Mouse (Mus musculus) midbrain, embryonic 11.5 days (tissue): ENCODE data around the gene Pcbp2. TPM values are rescaled to one million over a fixed set of nuclear protein-coding genes. Genes with fewer than 3 reads are reported as not detected.
A peak's percentile ranks its signal among the peaks of the same experiment; 100 is the strongest.

Experiments used
- ATAC-seq: fragments of 200-750 bp; cut with Nextera tagmentation; 2 replicates; pipeline ENCODE4 v1.8.0; 2017; ENCODE audit warnings: moderate TSS enrichment, moderate library complexity; ENCODE audit not compliant: low FRiP score
- DNase-seq: peaks from one replicate; pipeline ENCODE4 v3.0.0; 2015; ENCODE audit warnings: low spot score; ENCODE audit errors: missing footprints
- H3K27ac ChIP-seq: fragments of 300-500 bp; sonication (generic); 2 replicates; pipeline ENCODE4 v1.5.1; 2014; ENCODE audit warnings: low read depth, low read length
- H3K27me3 ChIP-seq: fragments of 300-500 bp; sonication (generic); 2 replicates; pipeline ENCODE4 v1.6.1; 2014; ENCODE audit warnings: mild to moderate bottlenecking, low read length, moderate library complexity, mixed read lengths; ENCODE audit not compliant: control insufficient read depth, insufficient read depth
- H3K36me3 ChIP-seq: fragments of 300-500 bp; sonication (generic); 2 replicates; pipeline ENCODE4 v1.6.1; 2014; ENCODE audit warnings: mild to moderate bottlenecking, low read length, moderate library complexity, mixed read lengths; ENCODE audit not compliant: control insufficient read depth, insufficient read depth
- H3K4me1 ChIP-seq: fragments of 300-500 bp; sonication (generic); 2 replicates; pipeline ENCODE4 v1.6.1; 2014; ENCODE audit warnings: low read length; ENCODE audit not compliant: control insufficient read depth, insufficient read depth
- H3K4me2 ChIP-seq: fragments of 300-500 bp; sonication (generic); 2 replicates; pipeline ENCODE4 v1.6.1; 2014; ENCODE audit warnings: mild to moderate bottlenecking, moderate library complexity
- H3K4me3 ChIP-seq: fragments of 300-500 bp; sonication (generic); 2 replicates; pipeline ENCODE4 v1.5.1; 2014; ENCODE audit warnings: low read depth, low read length
- H3K9ac ChIP-seq: fragments of 300-500 bp; sonication (generic); 2 replicates; pipeline ENCODE4 v1.6.1; 2014; ENCODE audit warnings: low read length
- H3K9me3 ChIP-seq: fragments of 300-500 bp; sonication (generic); 2 replicates; pipeline ENCODE4 v1.6.1; 2016; ENCODE audit warnings: low read length; ENCODE audit not compliant: control insufficient read depth
- WGBS: fragments of 180-500 bp; shearing (Covaris S2); extraction: QIAGEN DNeasy Blood & Tissue Kit; methylation state at CpG from one replicate; pipeline ENCODE4 v1.1.7; 2014; 5-methylcytosine and 5-hydroxymethylcytosine counted together
- polyA plus RNA-seq: library from polyadenylated mRNA; unstranded; fragments of >200 nt; fragmentation: Nextera tagmentation; extraction: Ambion mirVana; gene quantifications from 2 replicates; pipeline ENCODE4 v1.2.1, GENCODE M21; 2014

The Pcbp2 gene
- polyA plus RNA-seq, 1 experiment from 2014 or later = 255 TPM

- Histone ChIP-seq H3K9ac (no peak overlapping the region), H3K4me2 (peak overlapping the region; percentile 52), H3K27me3 (no peaks in the 10 kb centered on the region), H3K36me3 (no peaks in the 10 kb centered on the region), H3K9me3 (no peaks in the 10 kb centered on the region), H3K4me1 (peaks cover 6% of the 10 kb centered on the region; the same call in 1 of the 2 replicates), H3K27ac (no peak overlapping the region), H3K4me3 (no peak overlapping the region)
- WGBS = 73% methylated on average over 5 of the region's 5 CpGs
- DNase-seq = no peak
- ATAC-seq = no peak
Observed at GRCm38 (mm10) chr15:102459847-102460246, 10.5 kb upstream of the Pcbp2 start.

- Histone ChIP-seq H3K4me3 (no peak overlapping the region), H3K27me3 (no peaks in the 10 kb centered on the region), H3K36me3 (no peaks in the 10 kb centered on the region), H3K9ac (no peak overlapping the region), H3K9me3 (no peaks in the 10 kb centered on the region), H3K4me1 (peaks cover 6% of the 10 kb centered on the region; the same call in 1 of the 2 replicates), H3K4me2 (no peak overlapping the region), H3K27ac (no peak overlapping the region)
- WGBS = 80% methylated on average over 12 of the region's 12 CpGs
- no peak for DNase-seq
- no peak for ATAC-seq
Observed at GRCm38 (mm10) chr15:102460409-102460808, 9.9 kb upstream of the Pcbp2 start.

GRCm38 (mm10) chr15:102460971-102461370 is 9.4 kb upstream of the Pcbp2 start:
- Histone ChIP-seq H3K4me3 (no peak overlapping the region), H3K27ac (no peak overlapping the region), H3K9me3 (no peaks in the 10 kb centered on the region), H3K36me3 (no peaks in the 10 kb centered on the region), H3K4me2 (no peak overlapping the region), H3K4me1 (peaks cover 6% of the 10 kb centered on the region; the same call in 1 of the 2 replicates), H3K9ac (no peak overlapping the region), H3K27me3 (no peaks in the 10 kb centered on the region)
- DNase-seq = no peak
- ATAC-seq = no peak
- WGBS = 79% methylated on average over 4 of the region's 4 CpGs

- ATAC-seq (no peak), DNase-seq (no peak)
- H3K4me3 ChIP-seq = no peak overlapping the region
- H3K9me3 ChIP-seq = no peaks in the 10 kb centered on the region
- 87% methylated on average over 9 of the region's 9 CpGs for WGBS
- no peak overlapping the region for H3K9ac ChIP-seq
- H3K4me1 ChIP-seq = peaks cover 6% of the 10 kb centered on the region; the same call in 1 of the 2 replicates
- H3K36me3 ChIP-seq = no peaks in the 10 kb centered on the region
- no peak overlapping the region for H3K4me2 ChIP-seq
- H3K27ac ChIP-seq = no peak overlapping the region
- H3K27me3 ChIP-seq = no peaks in the 10 kb centered on the region
Observed at GRCm38 (mm10) chr15:102461430-102462075, 8.8 kb upstream of the Pcbp2 start.

DNA sequence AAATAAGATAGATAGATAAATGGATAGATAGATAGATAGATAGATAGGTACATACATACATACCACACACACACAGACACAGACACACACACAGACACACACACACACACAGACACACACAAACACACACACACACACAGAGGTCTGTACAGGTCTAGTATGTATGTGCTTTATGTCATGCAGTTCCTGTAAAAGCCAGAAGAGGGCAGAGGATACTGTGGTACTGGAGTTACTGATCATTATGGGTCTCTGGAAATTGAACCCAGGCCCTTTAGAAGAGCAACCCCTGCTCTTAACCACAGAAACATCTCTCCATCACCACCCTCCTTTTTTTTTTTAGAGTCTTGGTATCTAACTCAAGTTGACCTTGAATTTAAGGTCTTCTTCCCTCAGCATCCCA is 6.7 kb upstream of the Pcbp2 start:
- Histone ChIP-seq H3K9ac (no peak overlapping the region), H3K27ac (no peak overlapping the region), H3K36me3 (no peaks in the 10 kb centered on the region), H3K9me3 (no peaks in the 10 kb centered on the region), H3K4me1 (peaks cover 4% of the 10 kb centered on the region; the same call in 1 of the 2 replicates), H3K4me3 (no peak overlapping the region), H3K4me2 (no peak overlapping the region), H3K27me3 (no peaks in the 10 kb centered on the region)
- ATAC-seq (no peak), DNase-seq (no peak)

GRCm38 (mm10) chr15:102468675-102469370 is 1.5 kb upstream of the Pcbp2 start:
- DNase-seq = no peak
- no peak overlapping the region for H3K27ac ChIP-seq

GRCm38 (mm10) chr15:102470605-102471294 is 411 bp downstream of the Pcbp2 start:
- H3K4me2 ChIP-seq = peak overlapping the region; percentile 63
- DNase-seq (peak; percentile 98), ATAC-seq (peak; percentile 76)
- H3K9ac ChIP-seq = peak overlapping the region; percentile 94
- peak overlapping the region; percentile 97 for H3K27ac ChIP-seq
- H3K27me3 ChIP-seq = no peaks in the 10 kb centered on the region
- peaks cover 6% of the 10 kb centered on the region; the same call in 1 of the 2 replicates for H3K4me1 ChIP-seq
- peaks cover 12% of the 10 kb centered on the region for H3K36me3 ChIP-seq
- no peaks in the 10 kb centered on the region for H3K9me3 ChIP-seq
- WGBS = under 1% methylated on average over 41 of the region's 67 CpGs
- peak overlapping the region; percentile 89 for H3K4me3 ChIP-seq

More at GRCm38 (mm10) chr15:102468675-102469370, 1.5 kb upstream of the Pcbp2 start:
- Histone ChIP-seq H3K27me3 (no peaks in the 10 kb centered on the region), H3K36me3 (no peaks in the 10 kb centered on the region), H3K9me3 (no peaks in the 10 kb centered on the region), H3K4me1 (peaks cover 6% of the 10 kb centered on the region; the same call in 1 of the 2 replicates), H3K4me2 (no peak overlapping the region), H3K9ac (no peak overlapping the region), H3K4me3 (no peak overlapping the region)
- 96% methylated on average over 9 of the region's 9 CpGs for WGBS
- no peak for ATAC-seq

- WGBS = under 1% methylated on average over 10 of the region's 10 CpGs
Observed at GRCm38 (mm10) chr15:102471295-102471645, 931 bp downstream of the Pcbp2 start.

GRCm38 (mm10) chr15:102471727-102472126 is 1.4 kb downstream of the Pcbp2 start:
- no peaks in the 10 kb centered on the region for H3K27me3 ChIP-seq
- no peaks in the 10 kb centered on the region for H3K9me3 ChIP-seq
- peaks cover 6% of the 10 kb centered on the region; the same call in 1 of the 2 replicates for H3K4me1 ChIP-seq
- DNase-seq (peak; percentile 72), ATAC-seq (no peak)
- no peak overlapping the region for H3K27ac ChIP-seq
- no peak overlapping the region for H3K9ac ChIP-seq
- H3K4me2 ChIP-seq = peak overlapping the region; percentile 63
- peaks cover 18% of the 10 kb centered on the region for H3K36me3 ChIP-seq
- peak overlapping the region; percentile 89 for H3K4me3 ChIP-seq

More at GRCm38 (mm10) chr15:102471295-102471645, 931 bp downstream of the Pcbp2 start:
- Histone ChIP-seq H3K36me3 (peaks cover 15% of the 10 kb centered on the region), H3K9ac (peak overlapping the region; percentile 94), H3K9me3 (no peaks in the 10 kb centered on the region), H3K4me3 (peak overlapping the region; percentile 89), H3K27ac (peak overlapping the region; percentile 97), H3K4me1 (peaks cover 6% of the 10 kb centered on the region; the same call in 1 of the 2 replicates), H3K27me3 (no peaks in the 10 kb centered on the region), H3K4me2 (peak overlapping the region; percentile 63)
- ATAC-seq (peak; percentile 4; the same call in 1 of the 2 replicates), DNase-seq (no peak)
